Mouse (Mus musculus): ENCODE data around the gene Plekhh3. TPM values are rescaled to one million over a fixed set of nuclear protein-coding genes. Genes with fewer than 3 reads are reported as not detected.

The Plekhh3 gene
- 1 to 10 TPM; 8.2 to 9.4 TPM for total RNA-seq (2023)

DNA sequence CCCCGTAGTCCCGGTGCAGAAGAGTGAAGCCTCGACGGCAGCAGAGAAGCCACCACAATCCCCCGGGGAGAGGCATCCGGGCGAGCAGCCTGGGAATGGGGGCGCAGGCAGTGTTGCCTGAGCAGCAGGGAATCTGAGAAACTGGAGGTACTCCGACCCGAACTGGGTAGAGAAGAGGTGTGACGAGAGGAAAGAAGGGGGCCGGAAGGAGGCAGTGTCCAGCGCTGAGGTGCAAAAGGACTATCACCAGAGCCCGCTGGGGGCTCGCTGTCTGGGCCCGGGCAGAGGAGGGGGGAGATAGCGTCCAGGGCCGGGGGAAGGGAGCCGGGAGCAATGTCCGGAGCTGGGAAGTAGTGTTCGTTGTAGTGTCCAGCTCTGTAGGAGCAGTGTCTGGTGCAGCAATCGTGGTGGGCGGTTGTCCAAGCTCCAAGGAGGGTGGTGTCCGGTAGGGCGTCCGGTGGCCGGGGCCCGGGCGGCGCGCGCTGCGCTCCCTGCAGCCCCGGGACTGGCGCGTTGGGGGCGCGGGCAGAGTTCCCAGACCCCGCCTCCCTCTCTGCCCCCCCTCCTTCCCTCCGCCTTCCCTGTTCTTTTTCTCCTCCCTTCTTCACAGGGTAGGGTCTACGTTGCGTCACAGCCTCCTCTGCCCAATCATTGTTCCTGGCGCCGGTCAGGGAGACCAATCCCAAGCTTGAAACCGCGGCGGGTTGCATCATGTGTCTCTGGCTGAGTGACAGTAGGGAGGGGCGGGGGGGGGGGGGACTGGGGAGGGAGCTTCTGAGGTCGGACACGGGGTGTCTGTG is at the start of gene Plekhh3:
Gene Plekhh3 (minus strand): TSS at position 541 of the 800 bp plus-strand sequence.

DNA sequence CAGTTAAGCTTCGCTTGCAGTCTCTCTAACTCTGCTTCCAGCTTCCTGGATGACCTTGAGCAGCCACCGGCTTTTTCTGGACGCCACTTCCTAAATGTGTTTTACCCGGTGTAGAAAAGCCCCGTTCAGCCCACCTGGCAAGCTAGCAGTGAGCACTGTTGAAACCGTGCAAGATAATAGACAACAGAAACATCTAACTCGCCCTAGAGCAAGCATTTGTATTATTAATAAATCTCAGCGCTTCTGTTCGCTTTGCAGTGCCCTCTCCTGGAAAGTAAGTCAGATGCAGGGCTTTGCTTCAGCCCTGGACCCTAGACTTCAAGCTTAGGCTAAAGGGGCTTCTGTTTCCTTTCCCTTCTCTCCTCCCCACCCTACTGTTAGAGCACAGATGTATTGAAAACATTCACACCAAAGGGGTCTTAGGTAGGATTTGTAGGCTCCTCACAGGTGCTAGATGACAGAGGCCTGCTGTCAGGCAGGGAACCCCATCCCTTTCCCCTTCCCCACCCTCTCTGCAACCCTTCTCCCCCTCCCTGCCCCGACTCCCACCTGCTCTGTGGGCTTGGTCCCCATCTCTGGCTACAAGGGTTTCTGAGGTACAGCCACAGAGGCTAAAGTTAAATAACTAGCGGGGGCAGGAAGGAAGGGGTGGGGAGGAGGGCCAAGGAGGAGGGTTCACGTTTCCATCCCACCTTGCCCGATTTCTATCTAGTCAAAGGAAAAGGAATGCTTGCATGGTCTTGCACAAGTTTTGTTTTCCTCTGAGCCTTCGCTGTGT is 3.9 kb upstream of the Plekhh3 start, which contains the start of gene Ccr10:
Gene Ccr10 (minus strand): TSS at position 593 of the 778 bp plus-strand sequence.

DNA sequence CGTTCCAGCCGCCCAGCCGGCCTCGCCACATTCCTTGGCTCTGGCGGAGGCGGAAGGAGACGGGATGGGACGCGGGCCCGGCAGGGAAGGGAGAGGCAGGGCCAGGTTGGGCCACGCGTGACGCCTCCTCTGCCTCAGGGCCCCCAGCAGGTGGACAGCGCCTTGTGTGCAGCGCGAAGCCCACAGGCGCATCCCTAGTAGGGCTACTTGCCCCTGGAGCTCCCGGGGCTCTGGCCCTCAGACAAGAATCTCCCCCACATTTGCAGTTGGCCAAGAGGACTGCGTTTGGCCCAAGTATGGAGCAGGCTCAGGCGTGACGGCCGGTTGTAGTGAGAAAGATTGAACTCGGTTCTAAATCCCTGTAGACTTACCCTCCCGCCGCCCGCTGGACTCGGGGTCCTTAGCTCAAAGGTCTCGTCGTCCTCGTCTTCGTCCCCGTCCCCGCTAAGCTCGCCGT is 769 bp downstream of the Plekhh3 start, which contains the start of gene Cntnap1:
Gene Cntnap1 (plus strand): TSS at position 170 of the 457 bp plus-strand sequence.

GRCm38 (mm10) chr11:101155728-101156371 is 15.3 kb downstream of the Plekhh3 start, which contains the start of gene Tubg2:
Tubg2 (plus strand) TSS chr11:101155907.

GRCm38 (mm10) chr11:101119761-101120544 is 51.2 kb downstream of the Plekhh3 start, which contains the start of the genes Retreg3 and Tubg1:
Retreg3 (minus strand) TSS chr11:101119893.
Tubg1 (plus strand) TSS chr11:101119938.

Other genes starting within 250 kb of the Plekhh3 start
- 100 to 1,000 TPM; 339 to 367 TPM for gene Stat3, start 231.8 kb downstream of the Plekhh3 start, total RNA-seq (2023)
- 1 to 10 TPM; 1.3 to 1.4 TPM for gene Cavin1, start 200.5 kb downstream of the Plekhh3 start, total RNA-seq (2023)
- gene Atp6v0a1, start 161.9 kb downstream of the Plekhh3 start, total RNA-seq (2023): 10 to 100 TPM; 42.5 to 47.7 TPM
- gene Naglu, start 101.3 kb downstream of the Plekhh3 start, total RNA-seq (2023): 10 to 100 TPM; 17.1 to 18.2 TPM
- gene Hsd17b1, start 92.9 kb downstream of the Plekhh3 start, total RNA-seq (2023): under 1 TPM; 0.52 to 0.60 TPM
- gene Coasy, start 88.8 kb downstream of the Plekhh3 start, total RNA-seq (2023): 10 to 100 TPM; 11.9 to 13.8 TPM
- 10 to 100 TPM; 32.7 to 34.7 TPM for gene Mlx, start 84.1 kb downstream of the Plekhh3 start, total RNA-seq (2023)
- under 1 TPM; 0.52 to 0.71 TPM for gene Psmc3ip, start 75.9 kb downstream of the Plekhh3 start, total RNA-seq (2023)
- gene Retreg3, start 51.5 kb downstream of the Plekhh3 start, total RNA-seq (2023): 10 to 100 TPM; 45.1 to 49.4 TPM
- 1 to 10 TPM; 7.3 to 9.3 TPM for gene Tubg1, start 51.4 kb downstream of the Plekhh3 start, total RNA-seq (2023)
- gene Tubg2, start 15.4 kb downstream of the Plekhh3 start, total RNA-seq (2023): under 1 TPM; 0.61 to 0.76 TPM
- gene Cntnap1, start 828 bp downstream of the Plekhh3 start, total RNA-seq (2023): 1 to 10 TPM; 1.2 to 1.8 TPM
- 1 to 10 TPM in 1 of 2 experiments, not detected in 1; 1.0 TPM for gene Ccr10, start 4.1 kb upstream of the Plekhh3 start, total RNA-seq (2023)
- gene Ezh1, start 55.1 kb upstream of the Plekhh3 start, total RNA-seq (2023): 10 to 100 TPM; 55.4 to 58.7 TPM
- not detected for gene Ramp2, start 74.7 kb upstream of the Plekhh3 start, total RNA-seq (2023)
- gene Vps25, start 82.4 kb upstream of the Plekhh3 start, total RNA-seq (2023): 10 to 100 TPM; 61.8 to 65.1 TPM
- under 1 TPM in 1 of 2 experiments, not detected in 1; 0.21 TPM for gene Wnk4, start 89.2 kb upstream of the Plekhh3 start, total RNA-seq (2023)
- gene Cntd1, start 107.7 kb upstream of the Plekhh3 start, total RNA-seq (2023): not detected
- gene Coa3, start 107.8 kb upstream of the Plekhh3 start, total RNA-seq (2023): 10 to 100 TPM; 37.7 to 38.0 TPM
- 100 to 1,000 TPM; 158 to 172 TPM for gene Becn1, start 130.9 kb upstream of the Plekhh3 start, total RNA-seq (2023)
- gene Psme3, start 144.9 kb upstream of the Plekhh3 start, total RNA-seq (2023): 10 to 100 TPM; 74.0 to 80.6 TPM
- gene Aoc2, start 153.7 kb upstream of the Plekhh3 start, total RNA-seq (2023): 1 to 10 TPM; 3.5 to 4.1 TPM
- gene Aoc3, start 159.3 kb upstream of the Plekhh3 start, total RNA-seq (2023): not detected
- gene G6pc, start 196.2 kb upstream of the Plekhh3 start, total RNA-seq (2023): not detected
- gene Aarsd1, start 246.3 kb upstream of the Plekhh3 start, total RNA-seq (2023): 10 to 100 TPM in 1 of 2 experiments, 1 to 10 TPM in 1; 9.5 to 13.1 TPM

Data from monocyte, adult 59 days (primary cell).